Mouse (Mus musculus): ENCODE measurements around the gene Dhodh. TPM values are rescaled to one million over a fixed set of nuclear protein-coding genes. Genes with fewer than 3 reads are reported as not detected.

The Dhodh gene
- 12.5 and 20.0 TPM in 2 replicates for polyA plus RNA-seq (2012; rRNA removed)

- DNase-seq (ENCODE audit: low read depth, low spot score): peak; percentile 92
- under 1% methylated on average over 42 of the region's 42 CpGs for WGBS
Measured at GRCm38 (mm10) chr8:109608271-109609152, at the start of gene Dhodh. Gene Dhodh, minus strand, starts transcription at chr8:109608673.

DNA sequence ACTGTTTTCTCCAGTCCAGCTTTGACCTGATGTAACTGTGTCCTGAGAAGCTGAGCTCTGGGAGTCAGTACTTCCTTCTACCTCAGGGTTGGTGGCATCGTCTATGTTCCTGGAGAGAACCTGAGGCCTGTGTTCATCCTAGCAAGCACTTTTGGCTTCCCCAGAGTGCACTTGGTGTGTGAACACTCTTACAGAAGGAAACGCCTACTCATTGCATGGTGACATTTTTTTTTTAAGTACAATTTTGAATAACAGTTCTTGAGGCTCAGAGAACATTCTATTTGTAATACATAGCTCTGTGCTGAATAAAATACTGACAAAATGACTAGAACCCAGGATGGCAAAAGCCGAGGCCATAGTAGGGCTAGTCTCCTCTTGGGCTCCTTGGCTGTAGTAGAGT, 48.4 kb upstream of the Dhodh start:
- WGBS: 75% methylated on average over 3 of the region's 3 CpGs
- DNase-seq (ENCODE audit: low read depth, low spot score): no peak

- 67% methylated on average over 10 of the region's 10 CpGs for WGBS
Measured at GRCm38 (mm10) chr8:109650801-109651200, 42.3 kb upstream of the Dhodh start.

DNA sequence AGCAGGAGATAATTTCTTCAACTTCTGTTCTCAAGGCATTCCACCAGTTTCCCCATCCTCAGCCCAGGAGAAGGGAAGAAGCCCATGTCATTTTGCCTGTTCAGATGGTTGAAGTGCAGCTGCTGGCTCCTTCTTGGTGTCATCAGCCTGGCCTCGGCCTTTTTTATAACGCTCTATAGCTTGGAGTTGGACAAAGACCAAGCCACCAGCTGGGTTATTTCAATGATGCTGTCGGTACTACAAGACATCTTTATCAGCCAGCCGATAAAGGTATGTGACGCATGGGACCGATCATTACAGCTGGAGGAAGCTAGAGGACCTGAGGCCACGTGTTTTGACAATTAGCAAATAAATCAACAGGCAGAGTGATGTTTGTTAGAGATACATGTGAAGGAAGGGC, 40.0 kb upstream of the Dhodh start:
- DNase-seq (ENCODE audit: low read depth, low spot score): no peak
- 44% methylated on average over 7 of the region's 7 CpGs for WGBS

More at GRCm38 (mm10) chr8:109650801-109651200, 42.3 kb upstream of the Dhodh start:
- no peak for DNase-seq (ENCODE audit: low read depth, low spot score)

- 63% methylated on average over 11 of the region's 11 CpGs for WGBS
Measured at GRCm38 (mm10) chr8:109647331-109647730, 38.9 kb upstream of the Dhodh start.

DNA sequence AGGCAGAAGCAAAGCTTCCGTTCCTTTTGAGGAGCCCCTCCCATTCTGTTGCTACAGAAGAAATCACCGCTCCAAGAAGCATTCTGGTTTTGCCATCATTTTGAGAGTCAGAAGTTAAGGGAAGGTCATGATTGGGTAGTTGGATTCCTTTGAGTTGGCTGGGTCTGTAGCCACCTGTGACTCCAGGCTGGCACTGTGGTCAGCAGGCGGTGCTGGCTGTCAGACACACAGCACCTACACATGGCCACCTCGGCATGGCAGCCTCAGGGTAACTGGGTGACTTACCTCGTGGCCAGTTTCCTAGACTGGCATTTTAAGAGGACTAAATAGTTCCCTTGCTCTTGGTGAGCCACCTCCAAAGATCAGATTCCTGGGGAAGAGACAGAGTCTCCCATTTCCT, 32.8 kb upstream of the Dhodh start:
- DNase-seq (ENCODE audit: low read depth, low spot score): no peak
- WGBS: 70% methylated on average over 5 of the region's 5 CpGs

More at GRCm38 (mm10) chr8:109647331-109647730, 38.9 kb upstream of the Dhodh start:
- no peak for DNase-seq (ENCODE audit: low read depth, low spot score)

DNA sequence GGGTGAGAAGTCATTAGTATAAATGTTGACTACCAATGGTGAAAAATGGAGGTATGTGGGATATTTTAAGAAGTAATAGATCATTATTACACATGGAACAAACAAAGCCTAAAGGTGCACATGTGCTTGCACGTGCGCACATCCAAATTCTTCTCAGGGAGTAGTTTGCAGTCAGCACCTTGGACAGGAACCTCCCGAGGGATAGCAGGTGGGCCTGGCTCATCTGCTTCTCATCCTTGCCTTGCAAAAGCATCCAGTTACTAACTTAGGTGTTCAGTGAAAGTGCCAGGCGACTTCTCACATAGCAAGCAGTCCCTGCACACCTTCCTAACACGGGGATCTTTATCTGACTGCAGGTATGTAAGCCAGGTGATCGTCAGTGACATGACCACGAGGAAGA, 31.9 kb upstream of the Dhodh start:
- 47% methylated on average over 7 of the region's 7 CpGs for WGBS
- DNase-seq (ENCODE audit: low read depth, low spot score): no peak

- DNase-seq (ENCODE audit: low read depth, low spot score): no peak
- 81% methylated on average over 5 of the region's 5 CpGs for WGBS
Measured at GRCm38 (mm10) chr8:109638851-109639250, 30.4 kb upstream of the Dhodh start.

DNA sequence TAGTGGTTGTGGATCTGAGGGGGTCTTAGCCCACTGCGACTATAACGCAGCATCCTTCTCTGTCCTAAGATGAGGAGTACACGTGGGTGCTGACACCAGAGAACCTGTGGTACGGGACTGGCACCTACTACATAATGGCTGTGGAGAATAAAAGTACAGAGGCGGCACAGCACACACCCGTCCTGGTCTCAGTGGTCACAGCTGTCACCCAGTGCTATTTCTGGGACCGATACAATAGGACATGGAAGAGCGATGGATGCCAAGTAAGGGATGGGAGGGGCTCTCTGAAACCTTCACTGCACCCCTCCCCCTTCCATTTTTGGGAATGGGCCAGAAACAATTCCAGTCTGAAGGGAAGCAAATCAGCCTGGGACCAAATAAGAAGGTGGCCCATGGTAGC, 26.7 kb upstream of the Dhodh start:
- no peak for DNase-seq (ENCODE audit: low read depth, low spot score)
- WGBS: 90% methylated on average over 8 of the region's 8 CpGs

DNA sequence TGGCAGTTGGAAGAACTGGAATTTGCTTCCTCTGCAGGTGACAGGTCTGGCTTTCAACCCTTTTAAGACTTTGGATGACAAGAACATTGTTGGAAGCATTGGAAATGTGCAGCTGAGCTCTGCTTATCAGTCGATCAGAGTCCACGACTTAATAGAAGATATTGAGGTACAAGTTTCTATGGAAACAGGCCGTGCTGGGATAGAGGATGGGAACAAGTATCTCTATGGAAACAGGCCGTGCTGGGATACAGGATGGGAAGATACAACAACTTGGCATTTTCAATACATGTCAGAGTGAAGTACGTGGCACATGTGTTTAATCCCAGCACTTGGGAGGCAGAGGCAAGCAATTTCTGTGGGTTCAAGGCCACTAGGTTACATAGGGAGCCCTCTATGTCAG, 24.0 kb upstream of the Dhodh start:
- no peak for DNase-seq (ENCODE audit: low read depth, low spot score)
- WGBS: 77% methylated on average over 5 of the region's 5 CpGs

- DNase-seq (ENCODE audit: low read depth, low spot score): no peak
- 44% methylated on average over 6 of the region's 6 CpGs for WGBS
Measured at GRCm38 (mm10) chr8:109628638-109629037, 20.2 kb upstream of the Dhodh start.

DNA sequence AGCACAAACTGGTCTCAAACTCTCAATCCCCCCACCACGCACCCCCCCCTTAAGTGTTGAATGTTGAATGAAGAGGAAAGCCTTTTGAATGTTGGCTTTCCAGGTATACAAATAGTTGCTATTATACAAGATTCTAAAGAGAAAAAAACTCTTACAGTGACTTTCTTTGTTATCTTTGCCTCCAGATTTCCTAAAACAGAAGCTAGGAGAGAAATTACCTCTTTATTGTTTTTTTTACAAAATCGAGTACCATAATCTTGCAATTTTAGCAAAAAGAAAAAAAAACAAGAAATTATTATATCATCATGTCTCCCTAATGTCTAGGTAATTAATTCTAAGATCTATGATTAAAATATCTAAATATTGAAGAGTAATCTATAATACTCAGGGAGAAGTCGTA, 7.1 kb upstream of the Dhodh start:
- DNase-seq (ENCODE audit: low read depth, low spot score): no peak
- WGBS: 84% methylated on average over 3 of the region's 3 CpGs

DNA sequence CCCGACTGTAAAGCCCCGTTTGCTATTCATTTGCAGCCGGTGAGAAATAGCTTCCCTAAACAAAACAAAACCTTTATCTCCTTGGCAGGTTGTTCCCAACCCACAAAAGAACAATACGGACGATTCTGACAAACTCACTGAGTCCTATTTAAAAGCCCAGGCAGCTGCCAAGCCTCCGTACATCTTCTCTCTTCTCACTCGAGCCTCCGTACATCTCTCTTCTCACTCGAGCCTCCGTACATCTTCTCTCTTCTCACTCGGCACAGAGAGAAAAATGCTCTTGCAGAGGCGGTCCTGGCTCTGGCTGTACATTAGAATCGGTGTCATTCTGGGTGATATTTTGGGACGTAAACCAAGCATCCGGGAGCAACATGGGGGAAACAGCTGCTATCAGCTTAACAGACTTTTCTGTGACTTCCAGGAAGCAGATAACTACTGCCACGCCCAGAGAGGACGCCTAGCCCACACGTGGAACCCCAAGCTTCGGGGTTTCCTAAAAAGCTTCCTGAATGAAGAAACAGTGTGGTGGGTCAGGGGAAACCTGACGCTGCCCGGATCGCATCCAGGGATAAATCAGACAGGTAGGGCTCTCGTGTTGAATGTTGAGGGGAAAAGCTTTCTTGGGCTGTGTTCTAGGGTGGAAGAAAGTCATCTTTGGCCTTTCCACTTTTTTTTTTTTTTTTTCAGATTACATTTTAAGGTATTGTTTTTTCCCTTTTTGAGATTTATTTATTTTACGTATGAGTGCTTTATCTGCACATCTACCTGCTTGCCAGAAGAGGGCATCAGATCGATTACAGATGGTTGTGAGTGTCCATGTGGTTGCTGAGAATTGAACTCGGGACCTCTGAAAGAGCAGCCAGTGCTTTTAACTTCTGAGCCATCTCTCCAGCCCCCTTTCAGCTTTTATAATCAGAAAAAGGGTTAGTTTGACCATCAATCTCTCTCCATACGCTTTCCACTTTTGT, 6.1 kb upstream of the Dhodh start, which contains the start of gene Pkd1l3:
Pkd1l3 (plus strand) TSS at position 275 of the 968 bp plus-strand sequence.
- WGBS: 50% methylated on average over 27 of the region's 27 CpGs
- DNase-seq (ENCODE audit: low read depth, low spot score): no peak

DNA sequence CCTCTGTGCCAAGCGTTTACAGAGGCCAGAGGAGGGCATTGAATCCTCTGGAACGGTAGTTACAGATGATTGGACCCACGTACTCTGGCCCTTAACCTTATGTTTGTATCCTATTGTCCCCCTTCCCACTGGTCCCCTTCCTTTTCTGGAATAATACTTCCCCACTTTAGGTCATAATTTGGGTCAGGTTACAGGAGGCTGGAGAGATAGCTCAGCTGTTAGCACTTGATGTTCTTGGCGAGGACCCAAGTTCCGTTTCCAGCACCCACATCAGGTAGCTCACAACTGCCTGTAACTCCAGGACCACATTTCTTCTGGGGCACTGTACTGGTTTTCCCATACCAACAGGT, 655 bp upstream of the Dhodh start:
- WGBS: 5% methylated on average over 5 of the region's 5 CpGs
- peak; percentile 13 for DNase-seq (ENCODE audit: low read depth, low spot score)

GRCm38 (mm10) chr8:109607650-109608049, 823 bp downstream of the Dhodh start:
- WGBS: 1% methylated on average over 12 of the region's 12 CpGs
- DNase-seq (ENCODE audit: low read depth, low spot score): no peak

- 66% methylated on average over 2 of the region's 2 CpGs for WGBS
- no peak for DNase-seq (ENCODE audit: low read depth, low spot score)
Measured at GRCm38 (mm10) chr8:109606725-109607124, 1.7 kb downstream of the Dhodh start.

DNA sequence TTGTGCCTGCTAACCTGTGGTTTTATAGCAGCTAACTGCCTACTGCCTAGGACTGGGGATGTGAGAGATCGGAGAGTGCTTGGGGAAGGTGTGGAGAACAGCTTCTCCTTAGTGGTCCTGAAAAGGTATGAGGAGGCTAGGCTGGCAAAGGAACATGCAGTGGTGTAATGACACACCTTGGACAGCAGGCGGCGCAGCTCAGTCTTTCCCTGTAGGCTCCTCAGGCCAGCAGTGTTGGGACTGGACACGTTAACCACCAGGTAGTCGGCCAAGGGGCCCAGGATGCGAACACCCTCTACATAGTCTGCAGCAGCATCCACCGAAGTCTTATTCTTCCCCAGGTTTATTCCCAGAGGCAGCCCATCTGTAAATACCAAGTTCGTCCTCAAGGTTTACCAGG, 12.6 kb downstream of the Dhodh start:
- no peak for DNase-seq (ENCODE audit: low read depth, low spot score)
- WGBS: 42% methylated on average over 8 of the region's 8 CpGs

GRCm38 (mm10) chr8:109593117-109593788, 15.2 kb downstream of the Dhodh start:
- 36% methylated on average over 6 of the region's 6 CpGs for WGBS
- DNase-seq (ENCODE audit: low read depth, low spot score): no peak

GRCm38 (mm10) chr8:109592164-109592563, 16.3 kb downstream of the Dhodh start:
- WGBS: 86% methylated on average over 5 of the region's 5 CpGs
- no peak for DNase-seq (ENCODE audit: low read depth, low spot score)

DNA sequence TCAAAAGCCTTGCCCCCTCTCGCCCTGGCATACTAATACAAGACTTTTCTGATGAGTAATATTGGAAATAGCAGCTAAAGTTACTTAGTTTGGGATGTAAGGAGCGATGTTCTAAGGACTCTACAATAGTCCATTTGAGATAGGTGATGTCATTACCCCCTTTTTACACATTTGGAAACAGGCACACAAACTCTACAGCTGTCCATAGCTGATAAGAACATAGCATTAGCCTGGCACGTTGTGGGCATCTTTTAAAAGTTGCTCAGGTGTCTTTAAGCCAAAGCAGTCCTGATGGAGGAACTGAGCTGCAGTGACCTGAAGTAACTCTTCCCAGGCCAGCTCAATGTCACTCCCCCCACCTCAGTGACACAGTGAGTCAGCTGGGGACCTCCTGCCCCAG, 17.1 kb downstream of the Dhodh start:
- DNase-seq (ENCODE audit: low read depth, low spot score): no peak
- WGBS: 83% methylated on average over 3 of the region's 3 CpGs

Data from large intestine, adult 2 months (tissue).